Mouse (Mus musculus): ENCODE results near the gene Gm20388.

DNA sequence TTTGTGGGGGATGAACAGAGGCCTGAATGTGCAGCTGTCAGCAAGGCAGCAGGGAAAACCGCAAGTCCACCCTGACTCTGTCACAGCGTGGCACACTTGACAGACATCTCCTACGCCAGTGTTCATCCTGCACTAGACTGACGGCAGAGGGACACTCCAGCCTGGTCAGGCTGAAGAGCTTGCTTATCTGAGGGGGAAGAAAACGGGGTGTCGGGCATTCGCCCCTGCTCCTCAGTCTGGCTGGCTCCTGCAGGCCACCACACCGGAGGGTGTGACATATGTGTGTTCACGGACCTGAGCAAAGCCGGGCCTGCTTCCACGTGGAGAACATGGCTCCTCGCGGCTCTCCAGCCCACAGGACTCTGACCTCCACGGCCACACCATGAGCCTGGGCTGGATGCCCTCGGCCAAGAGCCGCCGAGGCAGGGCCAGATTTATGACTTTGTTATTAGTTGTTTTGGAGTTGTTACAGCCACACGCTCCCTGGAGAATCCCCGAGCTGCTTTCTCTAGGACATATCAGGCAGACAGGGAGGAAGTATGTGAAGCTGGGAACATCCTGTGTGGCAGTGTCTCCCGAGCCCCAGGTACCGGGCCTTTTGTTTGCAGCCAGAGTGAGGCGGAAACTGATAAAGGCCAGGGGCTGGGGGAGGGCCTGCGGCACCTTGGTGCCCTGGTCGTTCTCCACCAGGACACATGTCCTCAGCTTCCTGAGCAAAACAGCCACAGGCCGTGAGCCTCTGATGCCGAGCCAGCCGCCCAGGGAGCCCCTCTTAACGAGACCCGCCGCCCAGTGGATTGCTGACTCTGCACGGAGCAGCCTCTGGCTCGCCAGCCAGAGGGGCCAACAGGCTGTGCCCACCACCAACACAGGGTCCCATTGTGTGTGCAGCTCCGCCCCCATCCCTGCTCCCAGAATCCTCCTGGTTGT is 1424.1 kb downstream of the Gm20388 start:
- no peak for TF ChIP-seq POLR2A (IDR thresholded peaks at IDR 0.05; ENCODE audit: insufficient read depth, low read depth, low read length)
- TF ChIP-seq CTCF (IDR thresholded peaks at IDR 0.05; ENCODE audit: insufficient read depth, low read depth, low read length), result no peak

All from olfactory bulb, adult 2 months (tissue).